Mouse (Mus musculus) heart, embryonic 12.5 days (tissue): Measurements from ENCODE around the gene Commd3. TPM values are rescaled to one million over a fixed set of nuclear protein-coding genes. Genes with fewer than 3 reads are reported as not detected.

Experiments
- ATAC-seq: fragments of 200-750 bp; cut with Nextera tagmentation; 2 replicates; pipeline ENCODE4 v1.8.0; 2017; ENCODE audit warnings: moderate TSS enrichment, moderate library complexity; ENCODE audit not compliant: insufficient number of reproducible peaks, low FRiP score
- H3K27ac ChIP-seq: fragments of 300-500 bp; sonication (generic); 2 replicates; pipeline ENCODE4 v1.5.1; 2016; ENCODE audit warnings: mild to moderate bottlenecking, moderate library complexity; ENCODE audit not compliant: poor library complexity, severe bottlenecking
- H3K27me3 ChIP-seq: fragments of 300-500 bp; sonication (generic); replicated peaks from 2 replicates; pipeline ENCODE4 v1.6.1; 2016; ENCODE audit warnings: mild to moderate bottlenecking, moderate library complexity
- H3K36me3 ChIP-seq: fragments of 300-500 bp; sonication (generic); 2 replicates; pipeline ENCODE4 v1.6.1; 2016; ENCODE audit warnings: mild to moderate bottlenecking, moderate library complexity
- H3K4me1 ChIP-seq: fragments of 300-500 bp; sonication (generic); replicated peaks from 2 replicates; pipeline ENCODE4 v1.6.1; 2016; ENCODE audit warnings: mild to moderate bottlenecking
- H3K4me2 ChIP-seq: fragments of 300-500 bp; sonication (generic); 2 replicates; pipeline ENCODE4 v1.6.1; 2016; ENCODE audit warnings: mild to moderate bottlenecking, moderate library complexity
- H3K4me3 ChIP-seq: fragments of 300-500 bp; sonication (generic); 2 replicates; pipeline ENCODE4 v1.5.1; 2016; ENCODE audit warnings: mild to moderate bottlenecking
- H3K9ac ChIP-seq: fragments of 300-500 bp; sonication (generic); 2 replicates; pipeline ENCODE4 v1.6.1; 2016; ENCODE audit warnings: mild to moderate bottlenecking, moderate library complexity
- H3K9me3 ChIP-seq: fragments of 300-500 bp; sonication (generic); replicated peaks from 2 replicates; pipeline ENCODE4 v1.6.1; 2016; ENCODE audit warnings: mild to moderate bottlenecking, moderate library complexity
- WGBS: fragments of 180-500 bp; shearing (Covaris S2); methylation state at CpG from one replicate; pipeline ENCODE4 v1.1.7; 2016; 5-methylcytosine and 5-hydroxymethylcytosine counted together
- polyA plus RNA-seq: library from polyadenylated mRNA; unstranded; fragments of >200 nt; fragmentation: Nextera tagmentation; extraction: Ambion mirVana; gene quantifications from 2 replicates; pipeline ENCODE4 v1.2.1, GENCODE M21; 2016

Commd3 gene
- polyA plus RNA-seq, 1 experiment from 2014 or later = 144 TPM

DNA sequence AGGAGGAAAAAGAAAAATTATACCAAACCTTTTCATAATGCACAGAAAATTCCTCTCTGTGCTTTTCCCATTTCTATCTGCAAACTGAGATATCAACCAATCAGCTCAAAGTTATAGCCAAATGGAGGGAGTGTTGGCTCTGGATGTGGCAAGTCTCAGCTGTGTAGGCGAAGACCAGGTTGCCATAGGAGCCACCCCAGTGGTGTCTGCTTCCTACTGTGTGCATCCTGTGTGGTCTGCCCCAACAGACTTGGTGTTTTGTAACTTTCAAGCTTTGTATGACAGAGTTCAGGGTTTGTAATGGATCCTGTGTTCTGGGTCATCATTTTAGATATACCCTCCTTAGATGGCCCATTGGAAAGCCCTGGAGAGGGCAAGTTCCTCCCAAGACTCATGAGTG lies 52.3 kb downstream of the Commd3 start:
- Histone ChIP-seq H3K4me1 (no peaks in the 10 kb centered on the region), H3K9ac (no peak overlapping the region), H3K4me3 (no peak overlapping the region), H3K9me3 (no peaks in the 10 kb centered on the region), H3K27me3 (no peaks in the 10 kb centered on the region; the same call in 1 of the 2 replicates), H3K27ac (no peak overlapping the region), H3K36me3 (no peaks in the 10 kb centered on the region), H3K4me2 (no peak overlapping the region)
- no peak for ATAC-seq
- WGBS = 76% methylated on average over 1 of the region's 1 CpGs

Other genes starting within 250 kb of the Commd3 start
- gene Bmi1, start 4.6 kb downstream of the Commd3 start, polyA plus RNA-seq = 15.6 and 17.9 TPM in 2 replicates
- 0.14 TPM in 1 of 2 replicates, not detected in the other for gene Spag6, start 21.6 kb downstream of the Commd3 start, polyA plus RNA-seq